Mouse (Mus musculus) ES-Bruce4 (cell line): Measurements from ENCODE around the gene Slc9a8.

Experiments used
- CTCF ChIP-seq: IDR thresholded peaks from one replicate; pipeline ENCODE4 v1.8.1; 2011; ENCODE audit warnings: low read depth, low read length
- EP300 ChIP-seq: IDR thresholded peaks from 2 replicates; pipeline ENCODE4 v1.6.1; 2011; ENCODE audit warnings: low read depth, low read length; ENCODE audit not compliant: insufficient read depth
- POLR2A ChIP-seq: IDR thresholded peaks from one replicate; pipeline ENCODE4 v1.8.1; 2011; ENCODE audit warnings: low read length; ENCODE audit not compliant: insufficient read depth

- TF ChIP-seq EP300: no peak
- TF ChIP-seq CTCF: no peak
- TF ChIP-seq POLR2A: no peak
Measured at GRCm38 (mm10) chr2:167491757-167492708, 70.5 kb downstream of the Slc9a8 start, which contains the start of gene Rnf114.
